Mouse (Mus musculus) common myeloid progenitor, adult 5-6 weeks (primary cell): ENCODE data around the gene Entpd6. TPM values are rescaled to one million over a fixed set of nuclear protein-coding genes. Genes with fewer than 3 reads are reported as not detected.

ENCODE experiments used
- ATAC-seq: replicated peaks from 2 replicates; pipeline ENCODE4 v1.8.0; 2016; ENCODE audit warnings: low read depth, mild to moderate bottlenecking, moderate TSS enrichment, inconsistent platforms; ENCODE audit not compliant: poor library complexity, severe bottlenecking
- total RNA-seq: library from RNA; stranded (forward); fragments of 200-1000, 187-1606 nt; gene quantifications from 2 replicates; pipeline ENCODE4 v1.2.3, GENCODE M21; 2017

Gene Entpd6
- total RNA-seq, 1 experiment from 2014 or later = 18.4 TPM

- ATAC-seq = peak; percentile 93
Observed at GRCm38 (mm10) chr2:150786251-150787180, 37.7 kb downstream of the Entpd6 start, which contains the start of gene Pygb. Gene Pygb, plus strand, starts transcription at chr2:150786735.

- peak; percentile 6; the same call in 1 of the 2 replicates for ATAC-seq
Observed at GRCm38 (mm10) chr2:150787234-150787771, 38.5 kb downstream of the Entpd6 start.

GRCm38 (mm10) chr2:150788768-150789550 lies 40.1 kb downstream of the Entpd6 start:
- ATAC-seq = no peak

- ATAC-seq = no peak
Observed at GRCm38 (mm10) chr2:150793320-150793719, 44.5 kb downstream of the Entpd6 start.

- no peak for ATAC-seq
Observed at GRCm38 (mm10) chr2:150798084-150798483, 49.2 kb downstream of the Entpd6 start.

GRCm38 (mm10) chr2:150800616-150801015 lies 51.8 kb downstream of the Entpd6 start:
- no peak for ATAC-seq

GRCm38 (mm10) chr2:150803035-150803434 lies 54.2 kb downstream of the Entpd6 start:
- ATAC-seq = peak; percentile 92

- ATAC-seq = no peak
Observed at GRCm38 (mm10) chr2:150808381-150808780, 59.5 kb downstream of the Entpd6 start.

- ATAC-seq = no peak
Observed at GRCm38 (mm10) chr2:150808812-150809211, 60.0 kb downstream of the Entpd6 start.

GRCm38 (mm10) chr2:150810603-150811002 lies 61.8 kb downstream of the Entpd6 start:
- 0 out of 2 replicates have a peak, but pooled peaks have one; percentile 34 for ATAC-seq

GRCm38 (mm10) chr2:150812816-150813215 lies 64.0 kb downstream of the Entpd6 start:
- ATAC-seq = no peak

GRCm38 (mm10) chr2:150816676-150817402 lies 68.0 kb downstream of the Entpd6 start:
- ATAC-seq = no peak

GRCm38 (mm10) chr2:150818742-150819141 lies 69.9 kb downstream of the Entpd6 start:
- ATAC-seq = no peak

- no peak for ATAC-seq
Observed at GRCm38 (mm10) chr2:150820720-150821119, 71.9 kb downstream of the Entpd6 start.

Other genes starting within 250 kb of the Entpd6 start
- gene Cst7, start 178.6 kb upstream of the Entpd6 start, total RNA-seq = 90.6 and 112 TPM in 2 replicates
- gene Apmap, start 140.5 kb upstream of the Entpd6 start, total RNA-seq = 42.3 and 46.1 TPM in 2 replicates
- 39.6 and 40.4 TPM in 2 replicates for gene Acss1, start 80.5 kb upstream of the Entpd6 start, total RNA-seq
- gene Vsx1, start 59.7 kb upstream of the Entpd6 start, total RNA-seq = not detected in 2 replicates
- gene Pygb, start 37.7 kb downstream of the Entpd6 start, total RNA-seq = 29.7 TPM in 2 replicates
- gene Abhd12, start 155.7 kb downstream of the Entpd6 start, total RNA-seq = 15.5 and 88.6 TPM in 2 replicates
- gene Gins1, start 156.4 kb downstream of the Entpd6 start, total RNA-seq = 88.0 and 96.4 TPM in 2 replicates